Mouse (Mus musculus) olfactory bulb, adult 2 months (tissue): ENCODE results near the gene Gm49369.

Experiments used
- CTCF ChIP-seq: fragments of 200-500 bp; IDR thresholded peaks from 2 replicates; pipeline ENCODE4 v1.5.1; 2012; ENCODE audit warnings: low read depth, mild to moderate bottlenecking, low read length, moderate library complexity; ENCODE audit not compliant: insufficient read depth
- POLR2A ChIP-seq: fragments of 200-500 bp; IDR thresholded peaks from 2 replicates; pipeline ENCODE4 v1.6.1; 2012; ENCODE audit warnings: mild to moderate bottlenecking, low read depth, low read length, moderate library complexity; ENCODE audit not compliant: insufficient read depth

GRCm38 (mm10) chr7:142331281-142331680 is 51.2 kb downstream of the Gm49369 start:
- TF ChIP-seq CTCF (no peak), POLR2A (no peak)
